Mouse (Mus musculus) liver, embryonic 14.5 days (tissue): Measurements from ENCODE around the gene Cbx2.

Experiments
- CTCF ChIP-seq: IDR thresholded peaks from 2 replicates; pipeline ENCODE4 v1.5.1; 2016; ENCODE audit warnings: antibody characterized with exemption, low read depth, control low read depth
- EP300 ChIP-seq: IDR thresholded peaks from 2 replicates; pipeline ENCODE4 v1.6.1; 2016; ENCODE audit warnings: antibody characterized with exemption, low read depth

DNA sequence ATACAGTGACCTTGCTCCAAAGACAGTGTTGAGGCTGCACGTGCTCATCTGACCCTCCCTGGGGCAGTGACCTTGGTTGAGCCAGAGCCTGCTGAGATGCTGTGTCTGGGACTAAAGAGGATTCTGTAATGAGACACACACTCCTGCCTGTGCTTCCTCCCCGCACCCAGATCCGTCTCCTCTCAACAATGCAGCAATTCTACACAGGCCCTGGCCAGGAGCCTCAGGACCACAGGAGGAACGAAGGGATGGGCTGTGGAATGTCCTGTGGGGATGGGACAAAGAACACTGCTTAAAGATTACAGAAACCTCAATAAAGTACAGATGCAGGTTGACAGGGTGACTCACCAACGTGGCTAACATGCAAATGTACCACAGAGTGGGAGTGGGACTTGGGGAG, 37.2 kb upstream of the Cbx2 start:
- no peak for TF ChIP-seq CTCF
- TF ChIP-seq EP300: no peak
